Mouse (Mus musculus) G1E (cell line): ENCODE measurements around the gene Iqschfp. TPM values are rescaled to one million over a fixed set of nuclear protein-coding genes. Genes with fewer than 3 reads are reported as not detected.

Experiments used
- ATAC-seq: 2 replicates; pipeline ENCODE4 v1.8.0; 2016; ENCODE audit warnings: mild to moderate bottlenecking; ENCODE audit not compliant: insufficient number of reproducible peaks, poor library complexity, low FRiP score, severe bottlenecking; ENCODE audit errors: extremely low read depth
- DNase-seq: peaks from one replicate; pipeline ENCODE4 v3.0.0; 2012; ENCODE audit warnings: low spot score
- H3K27me3 ChIP-seq: 2 replicates; pipeline ENCODE4 v1.6.1; 2012; ENCODE audit warnings: mild to moderate bottlenecking, low read length, inconsistent platforms; ENCODE audit not compliant: insufficient read depth
- H3K36me3 ChIP-seq: replicated peaks from 2 replicates; pipeline ENCODE3; 2012; ENCODE audit warnings: mild to moderate bottlenecking, inconsistent platforms
- H3K4me1 ChIP-seq: 2 replicates; pipeline ENCODE4 v1.6.1; 2012; ENCODE audit warnings: low read depth, low read length, inconsistent platforms, mixed read lengths; ENCODE audit not compliant: insufficient read depth
- H3K4me3 ChIP-seq: 2 replicates; pipeline ENCODE4 v1.5.1; 2012; ENCODE audit warnings: low read depth, mild to moderate bottlenecking, inconsistent platforms, low read length, moderate library complexity, mixed read lengths
- H3K9me3 ChIP-seq: replicated peaks from 2 replicates; pipeline ENCODE4 v1.6.1; 2012; ENCODE audit warnings: inconsistent platforms
- CTCF ChIP-seq: IDR thresholded peaks from 2 replicates; pipeline ENCODE4 v1.5.1; 2012; ENCODE audit warnings: low read depth, low read length, inconsistent platforms, mixed read lengths
- GATA1 ChIP-seq: IDR thresholded peaks from 2 replicates; pipeline ENCODE4 v1.6.1; 2012; ENCODE audit warnings: borderline replicate concordance, low read length, inconsistent platforms, mixed read lengths
- GATA2 ChIP-seq: IDR thresholded peaks from 2 replicates; pipeline ENCODE4 v1.6.1; 2012; ENCODE audit warnings: low read depth, low read length, inconsistent platforms, borderline replicate concordance
- POLR2AphosphoS5 ChIP-seq: IDR thresholded peaks from 2 replicates; pipeline ENCODE4 v1.6.1; 2012; ENCODE audit warnings: low read depth, low read length, inconsistent platforms; ENCODE audit not compliant: insufficient replicate concordance
- TAL1 ChIP-seq: conservative IDR thresholded peaks from 2 replicates; pipeline ENCODE4 v1.6.1; 2012; ENCODE audit warnings: low read depth, low read length, inconsistent platforms, mixed read lengths
- polyA plus RNA-seq: library from polyadenylated mRNA; stranded (reverse); fragments of >175 nt; gene quantifications from 2 replicates; pipeline ENCODE4 v1.2.3, GENCODE M21; 2012
- total RNA-seq, 2 experiments: library from RNA; stranded (forward) in 1 of 2; stranded (reverse) in 1 of 2; fragments of 200-1000 nt in 1 of 2; fragments of >200 nt in 1 of 2; fragmentation: Nextera tagmentation in 1 of 2; gene quantifications; 2 replicates each; pipeline ENCODE4 v1.2.3; 2014 to 2017

Gene Iqschfp
- total and polyA plus RNA-seq, 3 experiments = not detected

GRCm38 (mm10) chr3:68659996-68660395, 768.0 kb downstream of the Iqschfp start:
- ATAC-seq (no peak), DNase-seq (no peak)
- Histone ChIP-seq H3K4me3 (no peak overlapping the region), H3K4me1 (no peaks in the 10 kb centered on the region), H3K36me3 (no peaks in the 10 kb centered on the region), H3K27me3 (no peaks in the 10 kb centered on the region), H3K9me3 (peaks cover 31% of the 10 kb centered on the region)
- TF ChIP-seq GATA2 (no peak), POLR2AphosphoS5 (no peak), CTCF (no peak), TAL1 (no peak), GATA1 (no peak)

- no peak for TF ChIP-seq GATA1
- no peak for TF ChIP-seq POLR2AphosphoS5
- TF ChIP-seq CTCF = no peak
- no peak for TF ChIP-seq GATA2
- no peak for TF ChIP-seq TAL1
- ATAC-seq (no peak), DNase-seq (no peak)
- Histone ChIP-seq H3K9me3 (peaks cover 31% of the 10 kb centered on the region), H3K4me3 (no peak overlapping the region), H3K4me1 (no peaks in the 10 kb centered on the region), H3K36me3 (no peaks in the 10 kb centered on the region), H3K27me3 (no peaks in the 10 kb centered on the region)
Measured at GRCm38 (mm10) chr3:68660538-68660937, 768.5 kb downstream of the Iqschfp start.

- H3K4me3 ChIP-seq = no peak overlapping the region
- H3K36me3 ChIP-seq = no peaks in the 10 kb centered on the region
- no peaks in the 10 kb centered on the region for H3K4me1 ChIP-seq
- no peaks in the 10 kb centered on the region for H3K27me3 ChIP-seq
- H3K9me3 ChIP-seq = peaks cover 29% of the 10 kb centered on the region
- TF ChIP-seq GATA1 (no peak), POLR2AphosphoS5 (no peak), GATA2 (no peak), TAL1 (no peak), CTCF (no peak)
- no peak for ATAC-seq
- DNase-seq = no peak
Measured at GRCm38 (mm10) chr3:68662386-68662785, 770.4 kb downstream of the Iqschfp start.

- no peaks in the 10 kb centered on the region for H3K36me3 ChIP-seq
- DNase-seq (no peak), ATAC-seq (no peak)
- H3K27me3 ChIP-seq = no peaks in the 10 kb centered on the region
- peaks cover 24% of the 10 kb centered on the region for H3K9me3 ChIP-seq
- H3K4me1 ChIP-seq = no peaks in the 10 kb centered on the region
- H3K4me3 ChIP-seq = no peak overlapping the region
- TF ChIP-seq CTCF (no peak), GATA1 (no peak), GATA2 (no peak), POLR2AphosphoS5 (no peak), TAL1 (no peak)
Measured at GRCm38 (mm10) chr3:68664337-68664736, 772.3 kb downstream of the Iqschfp start.

GRCm38 (mm10) chr3:68666377-68666776, 774.3 kb downstream of the Iqschfp start:
- H3K9me3 ChIP-seq = peaks cover 9% of the 10 kb centered on the region
- H3K4me1 ChIP-seq = no peaks in the 10 kb centered on the region
- no peak for ATAC-seq

GRCm38 (mm10) chr3:68667852-68668251, 775.8 kb downstream of the Iqschfp start:
- ATAC-seq (no peak), DNase-seq (no peak)
- Histone ChIP-seq H3K36me3 (no peaks in the 10 kb centered on the region), H3K4me3 (no peak overlapping the region), H3K27me3 (no peaks in the 10 kb centered on the region), H3K4me1 (no peaks in the 10 kb centered on the region), H3K9me3 (peaks cover 2% of the 10 kb centered on the region)
- TF ChIP-seq POLR2AphosphoS5 (no peak), GATA2 (no peak), TAL1 (no peak), GATA1 (no peak), CTCF (no peak)

More at GRCm38 (mm10) chr3:68666377-68666776, 774.3 kb downstream of the Iqschfp start:
- no peak overlapping the region for H3K4me3 ChIP-seq
- H3K36me3 ChIP-seq = no peaks in the 10 kb centered on the region
- TF ChIP-seq GATA2 = no peak
- TF ChIP-seq POLR2AphosphoS5 = no peak
- TF ChIP-seq TAL1 = no peak
- TF ChIP-seq GATA1 = no peak
- no peak for TF ChIP-seq CTCF
- no peak for DNase-seq
- no peaks in the 10 kb centered on the region for H3K27me3 ChIP-seq
